Mouse (Mus musculus) thymus, postnatal 25 days (tissue): ENCODE data around the gene Psen2.

ENCODE experiments used
- DNase-seq: peaks from one replicate; pipeline ENCODE4 v3.0.0; 2022

Gene Psen2

DNA sequence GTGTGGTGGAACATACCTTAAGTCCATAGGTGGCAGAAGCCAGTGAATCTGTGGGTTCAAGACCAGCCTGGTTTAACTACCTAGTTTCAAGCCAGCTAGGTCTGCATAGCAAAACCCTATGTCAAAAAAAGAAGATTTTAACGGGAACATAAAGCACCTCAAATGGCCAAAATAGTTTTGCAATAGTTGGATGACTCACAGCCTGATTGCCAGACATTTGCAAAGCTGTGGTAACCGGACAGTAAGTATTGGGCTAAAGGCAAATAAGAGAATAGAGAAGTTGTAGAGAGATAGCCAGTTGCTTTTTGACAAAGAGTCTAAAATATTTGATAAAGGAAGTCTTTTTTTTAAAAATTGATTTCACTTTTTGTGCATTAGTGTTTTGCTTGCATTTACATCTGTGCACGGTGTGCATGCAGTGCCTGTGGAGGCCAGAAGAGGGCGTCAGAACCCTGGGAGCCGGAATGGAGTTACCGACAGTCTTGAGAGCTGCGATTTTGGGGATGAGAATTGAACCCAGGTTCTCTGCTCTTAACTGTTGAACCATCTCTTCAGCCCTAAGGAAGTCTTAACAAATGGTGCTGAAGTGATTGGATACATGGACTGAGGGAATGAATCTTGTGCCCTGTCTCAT, at the start of gene Psen2:
TSS of gene Psen2 (minus strand) at position 75 of the 634 bp plus-strand sequence.
- peak; percentile 46 for DNase-seq

- DNase-seq = no peak
Observed at GRCm38 (mm10) chr1:180312792-180313311, 49.6 kb upstream of the Psen2 start.

DNA sequence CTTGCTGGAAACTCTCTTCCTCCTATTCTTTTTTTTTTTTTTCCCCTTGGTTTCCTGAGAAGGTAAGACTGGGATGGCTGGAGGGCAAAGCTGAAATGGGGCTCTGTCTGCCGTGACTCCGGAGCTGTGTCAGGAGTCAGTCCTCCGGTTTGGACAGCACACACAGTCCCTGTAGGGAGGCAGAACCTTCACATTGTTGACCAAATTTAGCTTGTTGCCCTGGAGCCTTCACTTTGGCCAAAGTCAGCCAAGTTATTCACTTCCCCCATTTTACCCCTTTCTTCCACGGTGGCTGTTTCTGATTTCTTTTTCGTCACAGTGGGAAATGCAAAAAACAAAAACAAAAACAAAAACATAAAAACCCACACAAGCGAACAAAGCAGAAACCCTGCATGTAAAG, 49.0 kb upstream of the Psen2 start:
- no peak for DNase-seq

DNA sequence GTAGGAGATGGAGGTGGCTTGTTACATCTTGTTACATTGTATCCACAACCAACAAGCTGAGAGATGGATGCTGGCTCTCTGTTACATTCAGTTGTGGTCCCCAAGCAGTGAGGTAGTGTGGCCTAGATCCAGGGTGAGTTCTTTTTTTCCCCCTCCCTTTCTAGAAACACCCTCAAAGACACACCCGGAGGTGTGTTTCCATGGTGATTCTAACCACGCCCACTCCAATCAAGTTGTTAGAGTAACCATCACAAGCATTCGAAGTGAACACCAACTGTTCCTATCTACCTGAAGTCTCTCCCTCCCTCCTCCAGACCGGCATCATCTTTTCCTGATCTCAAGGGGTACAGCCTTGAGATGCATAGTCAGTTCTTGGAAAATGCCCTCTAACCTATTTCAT, 45.7 kb upstream of the Psen2 start:
- DNase-seq = no peak

- no peak for DNase-seq
Observed at GRCm38 (mm10) chr1:180307661-180308060, 44.4 kb upstream of the Psen2 start.

GRCm38 (mm10) chr1:180306889-180307288, 43.7 kb upstream of the Psen2 start:
- DNase-seq = no peak

DNA sequence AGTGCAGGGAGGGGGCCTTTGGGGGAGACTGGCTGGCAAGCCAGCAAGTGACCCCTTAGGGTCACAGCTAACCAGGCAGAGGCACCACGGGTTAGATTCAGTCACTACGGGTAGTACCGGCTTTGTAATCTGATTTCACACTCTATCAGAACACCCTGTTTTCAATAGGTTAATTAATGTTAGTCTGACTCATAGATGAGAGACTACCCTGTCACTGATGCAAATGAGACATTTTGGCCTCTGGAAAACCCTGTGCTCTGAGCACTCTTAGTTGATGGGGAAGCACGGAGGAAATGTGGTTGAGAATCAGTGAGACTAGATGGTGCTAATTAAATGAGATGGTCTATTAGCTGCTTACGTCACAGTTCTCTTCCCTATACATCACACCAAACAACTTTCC, 40.4 kb upstream of the Psen2 start:
- DNase-seq = no peak

- no peak for DNase-seq
Observed at GRCm38 (mm10) chr1:180302253-180303120, 39.2 kb upstream of the Psen2 start.

GRCm38 (mm10) chr1:180300997-180301396, 37.8 kb upstream of the Psen2 start:
- DNase-seq = no peak

DNA sequence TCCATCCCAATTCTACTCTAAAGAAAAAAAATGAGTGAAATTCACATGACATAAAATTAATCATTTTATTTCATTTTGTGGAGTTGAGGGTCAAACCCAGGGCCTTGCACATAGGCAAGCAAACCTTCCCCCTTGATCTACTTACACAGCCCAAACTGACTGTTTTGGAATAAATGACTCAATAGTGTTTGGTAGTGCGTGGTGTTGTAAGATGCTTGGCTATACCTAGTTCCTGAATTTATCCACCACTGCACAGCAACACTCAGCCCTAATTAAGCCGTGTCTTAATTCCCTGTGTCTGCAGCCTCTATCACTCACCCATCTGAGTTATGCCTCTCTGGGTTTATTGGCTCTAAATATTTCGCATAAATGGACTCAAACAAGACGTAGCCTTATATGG, 37.1 kb upstream of the Psen2 start:
- DNase-seq = no peak

GRCm38 (mm10) chr1:180299697-180300096, 36.5 kb upstream of the Psen2 start:
- DNase-seq = no peak

DNA sequence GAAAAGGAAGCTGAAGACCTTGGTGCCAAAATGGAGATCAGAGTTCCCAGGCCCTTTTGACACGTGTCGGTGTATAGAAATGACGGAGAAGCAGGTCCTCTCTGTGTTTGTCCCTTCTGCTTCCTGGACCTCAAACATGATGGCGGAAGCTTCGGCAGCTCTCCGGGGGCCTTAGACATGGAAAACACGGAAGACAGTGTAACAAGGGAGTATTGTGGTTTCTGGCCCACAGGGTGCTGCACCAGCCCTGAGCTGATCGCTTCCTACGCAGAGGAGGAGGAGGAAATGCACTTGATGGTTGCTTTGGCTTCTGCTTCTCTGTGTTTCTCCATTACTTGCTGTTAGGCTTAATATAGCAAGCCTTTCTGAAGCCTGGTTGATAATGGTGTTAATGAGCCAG, 32.9 kb upstream of the Psen2 start:
- DNase-seq = peak; percentile 60

DNA sequence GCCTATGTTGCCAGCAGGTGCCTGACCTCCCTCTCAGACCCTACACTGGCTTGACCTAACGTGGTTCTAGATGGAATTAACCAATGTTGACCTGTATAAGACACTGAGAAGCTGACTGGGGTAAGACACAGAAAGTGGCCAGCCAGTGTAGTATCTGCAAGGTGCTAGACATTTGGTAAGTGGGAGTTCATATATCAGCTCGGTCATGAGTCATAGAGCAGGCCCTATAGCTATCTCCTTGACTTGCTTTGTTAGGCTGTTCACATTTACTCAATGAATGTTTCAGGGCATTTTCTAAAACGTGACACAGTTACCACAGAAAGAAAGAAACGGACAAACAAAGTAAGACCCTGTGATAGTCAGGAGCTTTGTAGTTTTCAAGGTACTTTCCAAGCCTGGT, 27.1 kb upstream of the Psen2 start:
- no peak for DNase-seq

GRCm38 (mm10) chr1:180289788-180290187, 26.6 kb upstream of the Psen2 start:
- no peak for DNase-seq

- no peak for DNase-seq
Observed at GRCm38 (mm10) chr1:180288872-180289468, 25.7 kb upstream of the Psen2 start.

DNA sequence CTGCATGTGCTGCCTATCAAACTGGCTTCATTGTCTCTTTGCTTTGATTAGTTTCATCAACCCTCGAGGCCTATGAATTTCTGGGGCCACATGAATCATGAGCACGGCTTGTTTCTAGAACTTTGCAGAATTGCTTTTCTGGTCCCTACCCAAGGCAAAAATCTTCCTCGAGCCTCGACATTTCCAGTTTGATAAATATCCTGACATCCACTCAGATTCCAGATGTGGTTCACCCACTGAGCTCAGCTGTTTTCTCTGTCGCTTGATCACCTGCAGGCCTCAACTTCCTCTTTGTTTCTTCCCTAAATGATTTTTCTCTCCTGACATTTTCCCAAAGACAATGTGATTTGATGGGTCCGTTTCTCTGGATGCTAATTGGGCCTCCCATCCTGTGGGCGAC, 25.0 kb upstream of the Psen2 start:
- DNase-seq = no peak

DNA sequence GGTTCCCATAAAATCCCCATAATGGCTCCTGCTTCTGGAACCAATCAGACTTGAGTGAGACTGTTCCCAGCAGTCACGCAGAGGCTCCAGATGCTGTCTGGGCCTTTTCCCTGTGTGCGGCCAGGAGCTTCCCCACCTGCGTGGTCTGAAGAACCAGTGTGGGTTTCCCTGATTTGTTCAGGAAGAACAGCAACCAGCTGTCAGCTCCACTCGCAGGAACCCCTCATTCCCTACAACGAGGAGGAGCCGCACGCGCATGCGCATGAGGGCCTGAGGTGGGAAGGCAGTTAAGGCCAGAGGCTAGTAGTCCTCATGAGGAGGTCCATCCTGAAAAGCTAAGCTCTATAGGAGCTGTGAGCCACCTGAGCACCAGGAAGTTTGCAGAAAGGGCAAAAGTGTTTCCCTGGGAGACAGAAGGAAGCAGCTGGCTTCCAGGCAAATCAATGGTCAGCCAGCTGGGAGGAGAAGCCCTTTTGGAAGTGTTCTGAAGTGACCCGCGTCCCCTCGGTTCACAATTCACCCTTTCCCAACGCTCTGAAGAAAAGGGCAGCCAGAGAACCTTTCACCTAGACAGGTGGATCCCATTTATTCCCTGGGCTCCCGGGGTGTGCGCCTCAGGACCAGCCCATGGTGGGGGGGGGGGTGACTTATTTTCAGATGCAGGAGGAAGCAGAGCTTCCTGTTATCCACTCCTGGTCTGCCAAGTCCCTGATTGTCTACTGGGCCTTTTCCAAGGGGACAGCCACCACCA, 23.0 kb upstream of the Psen2 start:
- DNase-seq = no peak

DNA sequence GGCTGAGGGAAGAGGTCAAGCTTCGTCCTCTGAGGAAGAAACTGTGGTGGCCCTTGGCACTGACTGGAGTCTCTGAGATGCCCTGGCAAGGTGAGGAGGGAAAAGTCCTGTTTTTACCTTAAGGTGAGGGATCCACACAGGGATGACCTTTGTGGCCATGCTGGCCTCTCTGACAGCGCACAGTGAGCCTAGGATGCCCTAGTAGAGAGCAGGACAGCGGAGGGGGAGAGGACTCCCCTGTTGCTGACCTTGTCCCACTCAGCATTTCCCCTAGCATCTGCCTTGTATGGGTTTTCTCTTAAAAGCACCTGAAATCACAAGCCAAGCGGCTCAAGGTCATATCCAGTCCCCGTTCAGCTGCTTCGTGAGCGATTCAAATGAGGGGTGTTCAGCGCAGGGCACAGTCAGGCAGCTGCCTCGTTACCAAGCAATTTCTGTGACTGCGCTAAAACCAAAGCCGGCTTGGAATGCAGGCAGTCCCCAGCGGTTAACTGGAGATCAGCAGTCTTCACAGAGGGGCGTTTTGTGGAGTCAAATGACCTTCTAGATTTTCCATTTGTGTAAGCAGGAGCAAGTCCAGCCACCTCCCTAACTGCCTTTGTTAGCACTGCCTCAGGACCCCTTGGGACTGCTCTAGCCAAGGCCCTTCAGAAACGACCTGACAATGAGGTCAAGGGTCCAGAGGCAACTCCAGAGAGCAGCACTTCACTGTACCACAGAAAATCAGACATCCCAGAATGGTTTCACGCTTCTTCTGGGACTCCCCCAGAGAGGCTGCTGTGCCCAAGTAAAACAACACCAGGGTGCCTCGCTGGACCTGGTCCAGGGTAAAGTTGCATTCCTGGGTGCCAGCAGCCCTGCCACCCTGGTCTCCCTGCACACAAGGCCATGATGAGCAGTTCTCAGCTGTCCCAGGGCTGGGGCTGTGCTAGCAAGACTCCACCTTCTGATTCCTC, 20.9 kb upstream of the Psen2 start:
- DNase-seq = no peak

GRCm38 (mm10) chr1:180282581-180282980, 19.3 kb upstream of the Psen2 start:
- no peak for DNase-seq

- DNase-seq = peak; percentile 82
Observed at GRCm38 (mm10) chr1:180279648-180280047, 16.4 kb upstream of the Psen2 start.

DNA sequence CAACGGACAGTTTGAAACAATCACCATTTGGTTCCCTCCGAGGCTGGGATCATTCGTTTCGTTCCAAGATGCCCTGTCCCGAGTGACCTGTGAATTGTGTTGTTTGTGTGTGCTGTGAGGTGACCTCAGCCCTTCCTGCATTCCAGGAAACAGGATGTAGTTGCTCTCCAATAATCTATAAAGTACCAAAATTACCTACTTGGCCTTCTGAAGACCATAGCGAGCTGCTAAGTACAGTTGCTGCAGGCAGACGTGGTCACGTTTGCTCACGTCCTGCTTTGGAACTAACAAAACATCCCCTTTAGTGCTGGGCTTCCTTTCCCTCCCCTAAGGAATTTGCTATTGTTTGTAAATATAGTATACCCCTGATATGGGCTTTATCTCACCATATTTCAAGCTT, 14.3 kb upstream of the Psen2 start:
- DNase-seq = no peak
